Mouse (Mus musculus) hindbrain, embryonic 14.5 days (tissue): ENCODE measurements around the gene Smo. TPM values are rescaled to one million over a fixed set of nuclear protein-coding genes. Genes with fewer than 3 reads are reported as not detected.

ENCODE experiments used
- ATAC-seq: fragments of 200-750 bp; cut with Nextera tagmentation; 2 replicates; pipeline ENCODE4 v1.8.0; 2017; ENCODE audit warnings: moderate number of reproducible peaks, mild to moderate bottlenecking, moderate TSS enrichment, moderate library complexity; ENCODE audit not compliant: low FRiP score
- DNase-seq: peaks from one replicate; pipeline ENCODE4 v3.0.0-alpha.2; 2015; ENCODE audit warnings: low spot score
- H3K27ac ChIP-seq: fragments of 300-500 bp; sonication (generic); 2 replicates; pipeline ENCODE4 v1.5.1; 2014; ENCODE audit warnings: mild to moderate bottlenecking, moderate library complexity
- H3K27me3 ChIP-seq: fragments of 300-500 bp; sonication (generic); 2 replicates; pipeline ENCODE4 v1.6.1; 2014; ENCODE audit warnings: mild to moderate bottlenecking, low read length, mixed read lengths; ENCODE audit not compliant: control insufficient read depth, insufficient read depth
- H3K36me3 ChIP-seq: fragments of 300-500 bp; sonication (generic); replicated peaks from 2 replicates; pipeline ENCODE4 v1.6.1; 2014; ENCODE audit not compliant: control insufficient read depth, insufficient read depth
- H3K4me1 ChIP-seq: fragments of 300-500 bp; sonication (generic); replicated peaks from 2 replicates; pipeline ENCODE4 v1.6.1; 2014; ENCODE audit warnings: antibody characterized with exemption, low read length, mixed read lengths; ENCODE audit not compliant: control insufficient read depth, insufficient read depth
- H3K4me2 ChIP-seq: fragments of 300-500 bp; sonication (generic); replicated peaks from 2 replicates; pipeline ENCODE4 v1.6.1; 2014; ENCODE audit warnings: mild to moderate bottlenecking, moderate library complexity
- H3K4me3 ChIP-seq: fragments of 300-500 bp; sonication (generic); replicated peaks from 2 replicates; pipeline ENCODE4 v1.5.1; 2014; ENCODE audit warnings: mild to moderate bottlenecking, low read length
- H3K9ac ChIP-seq: fragments of 300-500 bp; sonication (generic); 2 replicates; pipeline ENCODE4 v1.6.1; 2014
- H3K9me3 ChIP-seq: fragments of 300-500 bp; sonication (generic); 2 replicates; pipeline ENCODE4 v1.6.1; 2016; ENCODE audit warnings: low read length; ENCODE audit not compliant: control insufficient read depth
- WGBS: fragments of 180-500 bp; shearing (Covaris S2); extraction: QIAGEN DNeasy Blood & Tissue Kit; methylation state at CpG from one replicate; pipeline ENCODE4 v1.1.7; 2014; 5-methylcytosine and 5-hydroxymethylcytosine counted together
- polyA plus RNA-seq: library from polyadenylated mRNA; unstranded; fragments of >200 nt; fragmentation: Nextera tagmentation; extraction: Ambion mirVana; gene quantifications from 2 replicates; pipeline ENCODE4 v1.2.1, GENCODE M21; 2014

Smo gene
- polyA plus RNA-seq, 1 experiment from 2014 or later, result 15.6 TPM

- Histone ChIP-seq H3K4me2 (peak overlapping the region; percentile 48), H3K27ac (no peak overlapping the region; the same call in 1 of the 2 replicates), H3K4me3 (no peak overlapping the region), H3K27me3 (no peaks in the 10 kb centered on the region), H3K4me1 (peaks cover 24% of the 10 kb centered on the region), H3K36me3 (no peaks in the 10 kb centered on the region), H3K9me3 (no peaks in the 10 kb centered on the region), H3K9ac (no peak overlapping the region)
- WGBS, result 18% methylated on average over 14 of the region's 14 CpGs
- DNase-seq (peak; percentile 47), ATAC-seq (peak; percentile 72; the same call in 1 of the 2 replicates)
These were observed 17.3 kb upstream of the Smo start for GRCm38 (mm10) chr6:29717952-29718521.

DNA sequence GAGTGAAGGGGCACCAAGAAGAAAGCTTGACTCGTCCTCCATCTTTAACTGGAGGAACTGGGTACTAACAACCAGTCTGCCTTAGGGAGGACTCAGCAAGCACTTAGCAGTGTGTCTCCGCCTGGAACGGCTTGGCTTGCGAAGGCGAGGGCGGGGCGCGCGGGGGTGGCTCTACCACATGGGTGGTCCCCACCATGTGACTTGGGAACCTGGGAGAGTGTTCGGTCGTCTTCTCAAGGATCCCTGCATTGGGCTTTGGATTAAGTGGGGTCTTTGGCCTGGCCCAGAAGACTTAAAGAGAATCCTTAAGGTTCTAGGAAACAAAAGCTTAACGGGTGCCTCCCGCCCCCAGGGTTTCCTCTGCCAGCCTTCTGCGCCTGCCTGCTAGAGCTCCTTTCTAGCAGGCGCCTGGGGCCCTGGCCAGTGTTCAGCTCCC is 16.4 kb upstream of the Smo start:
- peak; percentile 43 for DNase-seq
- H3K9me3 ChIP-seq, result no peaks in the 10 kb centered on the region
- WGBS, result 2% methylated on average over 15 of the region's 15 CpGs
- H3K36me3 ChIP-seq, result no peaks in the 10 kb centered on the region
- H3K9ac ChIP-seq, result peak overlapping the region; percentile 13
- H3K27me3 ChIP-seq, result no peaks in the 10 kb centered on the region
- H3K4me2 ChIP-seq, result peak overlapping the region; percentile 48
- peak; percentile 73; the same call in 1 of the 2 replicates for ATAC-seq
- peak overlapping the region; percentile 28 for H3K4me3 ChIP-seq
- peaks cover 24% of the 10 kb centered on the region for H3K4me1 ChIP-seq
- no peak overlapping the region for H3K27ac ChIP-seq

DNA sequence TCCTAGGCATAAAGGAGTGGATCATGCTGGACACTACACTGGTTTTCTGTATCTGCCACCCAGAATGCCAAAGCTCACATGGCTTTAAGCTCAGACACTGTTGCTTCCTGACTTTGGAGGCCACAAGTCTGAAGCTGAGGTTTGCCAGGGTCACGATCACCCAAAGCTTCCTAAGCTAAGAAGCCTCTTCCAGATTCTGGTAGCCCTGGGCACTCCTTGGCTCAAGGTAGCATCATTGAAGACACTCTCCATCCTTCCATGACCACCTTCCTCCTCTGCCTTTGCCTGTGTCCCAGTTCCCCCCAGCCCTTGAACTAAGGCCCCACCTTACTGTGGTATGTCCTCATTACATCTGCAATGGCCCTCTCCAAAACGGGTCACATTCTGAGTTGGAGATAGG is 13.4 kb upstream of the Smo start:
- Histone ChIP-seq H3K4me1 (peaks cover 24% of the 10 kb centered on the region), H3K27ac (no peak overlapping the region), H3K9ac (no peak overlapping the region), H3K9me3 (no peaks in the 10 kb centered on the region), H3K4me3 (no peak overlapping the region), H3K4me2 (no peak overlapping the region), H3K27me3 (no peaks in the 10 kb centered on the region), H3K36me3 (no peaks in the 10 kb centered on the region)
- no peak for DNase-seq
- no peak for ATAC-seq
- WGBS, result 78% methylated on average over 2 of the region's 2 CpGs

DNA sequence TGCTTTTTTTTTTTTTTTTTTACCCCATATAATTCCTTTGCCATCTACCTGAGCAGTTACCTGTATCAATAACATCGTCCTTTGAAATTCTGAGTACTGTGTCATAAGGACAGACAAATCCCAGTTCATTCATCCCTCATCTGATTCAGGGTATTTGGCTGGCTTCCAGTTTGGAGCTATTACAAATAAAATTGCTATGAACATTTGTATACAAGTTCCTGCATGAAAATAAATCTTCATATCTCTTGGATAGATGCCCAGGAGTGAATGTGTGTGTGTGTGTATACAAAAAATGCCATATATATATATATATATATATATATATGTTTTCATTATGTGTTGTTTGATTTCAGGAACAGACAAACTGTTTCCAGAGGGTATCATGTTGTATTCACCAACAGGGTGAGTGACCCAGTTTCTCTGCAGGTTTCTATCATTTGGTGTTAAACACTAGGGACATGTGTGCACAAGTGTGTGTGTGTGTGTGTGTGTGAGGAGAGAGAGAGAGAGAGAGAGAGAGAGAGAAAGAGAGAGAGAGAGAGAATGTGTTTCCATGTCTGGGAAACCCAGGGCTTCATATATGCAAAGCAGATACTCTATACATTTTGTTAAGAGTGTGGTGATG is 8.6 kb upstream of the Smo start:
- Histone ChIP-seq H3K9ac (no peak overlapping the region), H3K4me2 (no peak overlapping the region), H3K4me3 (no peak overlapping the region), H3K9me3 (no peaks in the 10 kb centered on the region), H3K27me3 (no peaks in the 10 kb centered on the region), H3K27ac (no peak overlapping the region), H3K4me1 (no peaks in the 10 kb centered on the region), H3K36me3 (no peaks in the 10 kb centered on the region)
- WGBS, result 73% methylated on average over 1 of the region's 1 CpGs
- no peak for ATAC-seq
- no peak for DNase-seq

GRCm38 (mm10) chr6:29728035-29728434 is 7.3 kb upstream of the Smo start:
- no peak overlapping the region for H3K27ac ChIP-seq
- H3K27me3 ChIP-seq, result no peaks in the 10 kb centered on the region
- no peaks in the 10 kb centered on the region for H3K9me3 ChIP-seq
- no peak overlapping the region for H3K9ac ChIP-seq
- H3K4me2 ChIP-seq, result no peak overlapping the region
- DNase-seq, result no peak
- H3K36me3 ChIP-seq, result no peaks in the 10 kb centered on the region
- no peak overlapping the region for H3K4me3 ChIP-seq
- H3K4me1 ChIP-seq, result no peaks in the 10 kb centered on the region
- no peak for ATAC-seq
- WGBS, result 87% methylated on average over 3 of the region's 3 CpGs

GRCm38 (mm10) chr6:29729491-29729890 is 5.8 kb upstream of the Smo start:
- 84% methylated on average over 1 of the region's 1 CpGs for WGBS
- Histone ChIP-seq H3K27me3 (no peaks in the 10 kb centered on the region), H3K4me1 (no peaks in the 10 kb centered on the region), H3K27ac (no peak overlapping the region), H3K9ac (no peak overlapping the region), H3K4me3 (no peak overlapping the region), H3K36me3 (no peaks in the 10 kb centered on the region), H3K9me3 (no peaks in the 10 kb centered on the region), H3K4me2 (no peak overlapping the region)
- DNase-seq, result no peak
- no peak for ATAC-seq

DNA sequence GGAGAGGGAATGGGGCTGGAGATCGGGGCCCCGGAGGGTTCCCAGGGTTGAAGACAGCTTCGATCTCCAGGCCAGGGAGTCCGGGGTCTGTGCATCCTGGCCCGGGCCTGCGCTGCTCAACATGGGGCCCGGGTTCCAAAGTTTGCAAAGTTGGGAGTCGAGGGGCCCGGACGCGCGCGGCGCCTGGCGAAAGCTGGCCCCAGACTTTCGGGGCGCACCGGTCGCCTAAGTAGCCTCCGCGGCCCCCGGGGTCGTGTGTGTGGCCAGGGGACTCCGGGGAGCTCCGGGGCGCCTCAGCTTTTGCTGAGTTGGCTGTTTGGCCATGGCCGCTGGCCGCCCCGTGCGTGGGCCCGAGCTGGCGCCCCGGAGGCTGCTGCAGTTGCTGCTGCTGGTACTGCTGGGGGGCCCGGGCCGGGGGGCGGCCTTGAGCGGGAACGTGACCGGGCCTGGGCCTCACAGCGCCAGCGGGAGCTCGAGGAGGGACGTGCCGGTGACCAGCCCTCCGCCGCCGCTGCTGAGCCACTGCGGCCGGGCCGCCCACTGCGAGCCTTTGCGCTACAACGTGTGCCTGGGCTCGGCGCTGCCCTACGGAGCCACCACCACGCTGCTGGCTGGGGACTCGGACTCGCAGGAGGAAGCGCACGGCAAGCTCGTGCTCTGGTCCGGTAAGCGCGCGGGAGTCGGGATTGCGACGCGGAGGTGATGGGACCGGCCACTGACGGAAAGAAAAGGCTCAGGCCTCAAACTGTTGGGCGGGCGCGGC is 567 bp downstream of the Smo start:
- WGBS, result under 1% methylated on average over 73 of the region's 75 CpGs
- peaks cover 13% of the 10 kb centered on the region; the same call in 1 of the 2 replicates for H3K4me1 ChIP-seq
- no peaks in the 10 kb centered on the region for H3K36me3 ChIP-seq
- peak; percentile 60 for DNase-seq
- no peaks in the 10 kb centered on the region for H3K9me3 ChIP-seq
- H3K27ac ChIP-seq, result peak overlapping the region; percentile 82
- H3K9ac ChIP-seq, result peak overlapping the region; percentile 84
- ATAC-seq, result peak; percentile 79
- no peaks in the 10 kb centered on the region for H3K27me3 ChIP-seq
- H3K4me2 ChIP-seq, result peak overlapping the region; percentile 84
- H3K4me3 ChIP-seq, result peak overlapping the region; percentile 90

DNA sequence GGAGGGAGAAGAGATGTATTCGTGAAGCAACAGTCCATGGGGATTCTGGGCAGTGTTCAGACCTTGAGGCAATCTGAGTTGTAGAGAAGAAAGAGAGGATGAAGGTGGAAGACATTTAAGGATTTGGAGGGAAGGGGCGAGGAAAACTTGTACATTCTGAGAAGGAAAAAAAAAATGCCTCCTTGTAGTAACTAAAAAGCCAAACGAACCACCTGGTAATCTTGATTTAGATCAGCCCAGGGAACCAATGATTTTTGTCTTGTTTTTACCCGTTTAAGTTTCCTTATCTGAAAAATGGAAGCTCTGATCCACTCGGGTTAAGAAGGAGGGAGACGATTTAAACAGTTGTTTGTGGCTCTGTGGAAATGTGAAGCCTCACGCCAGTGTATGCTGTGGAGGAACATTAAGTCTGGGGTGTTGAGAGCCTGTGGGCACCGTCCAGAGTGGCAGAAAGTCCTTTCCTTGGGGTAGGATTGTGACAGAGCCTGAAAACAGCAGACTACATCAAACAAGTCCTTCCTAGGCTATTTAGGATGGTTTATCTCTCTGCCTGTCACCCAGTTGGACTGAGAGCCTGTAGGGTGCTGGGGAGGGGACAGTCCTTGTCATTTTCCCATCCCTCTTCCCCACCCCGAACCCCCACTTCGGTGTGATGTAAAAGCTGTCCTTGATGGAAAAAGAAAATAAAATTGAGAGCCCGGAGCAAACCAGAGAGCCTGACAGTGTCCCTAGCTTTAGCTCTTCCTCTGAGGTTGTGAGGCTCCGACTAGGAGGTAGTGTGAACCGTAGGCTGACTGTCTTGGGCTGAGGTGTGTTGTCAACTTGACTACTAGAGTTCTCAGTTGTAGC is 1.5 kb downstream of the Smo start:
- Histone ChIP-seq H3K9ac (peak overlapping the region; percentile 84), H3K27me3 (no peaks in the 10 kb centered on the region), H3K4me3 (peak overlapping the region; percentile 90), H3K4me1 (peaks cover 13% of the 10 kb centered on the region; the same call in 1 of the 2 replicates), H3K36me3 (no peaks in the 10 kb centered on the region), H3K4me2 (peak overlapping the region; percentile 84), H3K27ac (peak overlapping the region; percentile 82), H3K9me3 (no peaks in the 10 kb centered on the region)
- 22% methylated on average over 13 of the region's 13 CpGs for WGBS
- ATAC-seq, result no peak
- DNase-seq, result no peak
